Mouse (Mus musculus): ENCODE data around the gene Plppr4. TPM values are rescaled to one million over a fixed set of nuclear protein-coding genes. Genes with fewer than 3 reads are reported as not detected.

Plppr4 gene
- polyA plus RNA-seq, 1 experiment from 2014 or later = 19.2 TPM

- no peak for DNase-seq (ENCODE audit: low spot score)
- no peak for ATAC-seq (ENCODE audit: low FRiP score)
- H3K27me3 ChIP-seq (ENCODE audit: control insufficient read depth, insufficient read depth, low read length) = no peaks in the 10 kb centered on the region
- no peak overlapping the region for H3K4me2 ChIP-seq (replicated peaks)
- no peaks in the 10 kb centered on the region for H3K9me3 ChIP-seq (ENCODE audit: control insufficient read depth, low read length)
- H3K9ac ChIP-seq = no peak overlapping the region
- H3K4me3 ChIP-seq (replicated peaks; ENCODE audit: low read length) = no peak overlapping the region
- H3K36me3 ChIP-seq (replicated peaks; ENCODE audit: control insufficient read depth, insufficient read depth) = no peaks in the 10 kb centered on the region
- no peak overlapping the region for H3K27ac ChIP-seq
- 94% methylated on average over 10 of the region's 10 CpGs for WGBS
- H3K4me1 ChIP-seq (replicated peaks; ENCODE audit: control insufficient read depth, insufficient read depth, low read length) = no peaks in the 10 kb centered on the region
Observed at GRCm38 (mm10) chr3:117331502-117331901, 29.2 kb downstream of the Plppr4 start.

- Histone ChIP-seq H3K9me3 (ENCODE audit: control insufficient read depth, low read length) (no peaks in the 10 kb centered on the region), H3K4me3 (replicated peaks; ENCODE audit: low read length) (no peak overlapping the region), H3K36me3 (replicated peaks; ENCODE audit: control insufficient read depth, insufficient read depth) (no peaks in the 10 kb centered on the region), H3K27me3 (ENCODE audit: control insufficient read depth, insufficient read depth, low read length) (no peaks in the 10 kb centered on the region), H3K4me2 (replicated peaks) (no peak overlapping the region), H3K27ac (no peak overlapping the region), H3K9ac (no peak overlapping the region), H3K4me1 (replicated peaks; ENCODE audit: control insufficient read depth, insufficient read depth, low read length) (no peaks in the 10 kb centered on the region)
- ATAC-seq (ENCODE audit: low FRiP score) = no peak
- DNase-seq (ENCODE audit: low spot score) = no peak
- WGBS = 87% methylated on average over 6 of the region's 6 CpGs
Observed at GRCm38 (mm10) chr3:117329485-117329884, 31.2 kb downstream of the Plppr4 start.

- H3K27me3 ChIP-seq (ENCODE audit: control insufficient read depth, insufficient read depth, low read length) = no peaks in the 10 kb centered on the region
- H3K4me3 ChIP-seq (replicated peaks; ENCODE audit: low read length) = no peak overlapping the region
- no peaks in the 10 kb centered on the region; the same call in 1 of the 2 replicates for H3K36me3 ChIP-seq (replicated peaks; ENCODE audit: control insufficient read depth, insufficient read depth)
- H3K4me2 ChIP-seq (replicated peaks) = no peak overlapping the region
- H3K9me3 ChIP-seq (ENCODE audit: control insufficient read depth, low read length) = no peaks in the 10 kb centered on the region
- ATAC-seq (ENCODE audit: low FRiP score) (no peak), DNase-seq (ENCODE audit: low spot score) (no peak)
- no peak overlapping the region for H3K27ac ChIP-seq
- no peaks in the 10 kb centered on the region for H3K4me1 ChIP-seq (replicated peaks; ENCODE audit: control insufficient read depth, insufficient read depth, low read length)
- 94% methylated on average over 5 of the region's 5 CpGs for WGBS
- no peak overlapping the region for H3K9ac ChIP-seq
Observed at GRCm38 (mm10) chr3:117326551-117326950, 34.1 kb downstream of the Plppr4 start.

- Histone ChIP-seq H3K9me3 (ENCODE audit: control insufficient read depth, low read length) (no peaks in the 10 kb centered on the region), H3K9ac (no peak overlapping the region), H3K4me2 (replicated peaks) (no peak overlapping the region), H3K4me1 (replicated peaks; ENCODE audit: control insufficient read depth, insufficient read depth, low read length) (no peaks in the 10 kb centered on the region), H3K4me3 (replicated peaks; ENCODE audit: low read length) (no peak overlapping the region), H3K27me3 (ENCODE audit: control insufficient read depth, insufficient read depth, low read length) (no peaks in the 10 kb centered on the region), H3K27ac (no peak overlapping the region), H3K36me3 (replicated peaks; ENCODE audit: control insufficient read depth, insufficient read depth) (no peaks in the 10 kb centered on the region; the same call in 1 of the 2 replicates)
- no peak for DNase-seq (ENCODE audit: low spot score)
- ATAC-seq (ENCODE audit: low FRiP score) = no peak
- WGBS = 95% methylated on average over 3 of the region's 3 CpGs
Observed at GRCm38 (mm10) chr3:117319671-117320070, 41.0 kb downstream of the Plppr4 start.

GRCm38 (mm10) chr3:117313339-117313738 is 47.3 kb downstream of the Plppr4 start:
- Histone ChIP-seq H3K4me1 (replicated peaks; ENCODE audit: control insufficient read depth, insufficient read depth, low read length) (no peaks in the 10 kb centered on the region), H3K4me3 (replicated peaks; ENCODE audit: low read length) (no peak overlapping the region), H3K9me3 (ENCODE audit: control insufficient read depth, low read length) (no peaks in the 10 kb centered on the region), H3K27ac (no peak overlapping the region), H3K36me3 (replicated peaks; ENCODE audit: control insufficient read depth, insufficient read depth) (no peaks in the 10 kb centered on the region), H3K4me2 (replicated peaks) (no peak overlapping the region), H3K27me3 (ENCODE audit: control insufficient read depth, insufficient read depth, low read length) (no peaks in the 10 kb centered on the region), H3K9ac (no peak overlapping the region)
- ATAC-seq (ENCODE audit: low FRiP score) = no peak
- 95% methylated on average over 4 of the region's 4 CpGs for WGBS
- no peak for DNase-seq (ENCODE audit: low spot score)

GRCm38 (mm10) chr3:117312097-117312496 is 48.6 kb downstream of the Plppr4 start:
- no peaks in the 10 kb centered on the region for H3K36me3 ChIP-seq (replicated peaks; ENCODE audit: control insufficient read depth, insufficient read depth)
- no peaks in the 10 kb centered on the region for H3K4me1 ChIP-seq (replicated peaks; ENCODE audit: control insufficient read depth, insufficient read depth, low read length)
- no peak overlapping the region for H3K9ac ChIP-seq
- ATAC-seq (ENCODE audit: low FRiP score) = no peak
- DNase-seq (ENCODE audit: low spot score) = no peak
- H3K9me3 ChIP-seq (ENCODE audit: control insufficient read depth, low read length) = no peaks in the 10 kb centered on the region
- no peak overlapping the region for H3K27ac ChIP-seq
- 96% methylated on average over 7 of the region's 7 CpGs for WGBS
- no peak overlapping the region for H3K4me2 ChIP-seq (replicated peaks)
- no peak overlapping the region for H3K4me3 ChIP-seq (replicated peaks; ENCODE audit: low read length)
- no peaks in the 10 kb centered on the region for H3K27me3 ChIP-seq (ENCODE audit: control insufficient read depth, insufficient read depth, low read length)

- no peaks in the 10 kb centered on the region for H3K27me3 ChIP-seq (ENCODE audit: control insufficient read depth, insufficient read depth, low read length)
- H3K4me1 ChIP-seq (replicated peaks; ENCODE audit: control insufficient read depth, insufficient read depth, low read length) = no peaks in the 10 kb centered on the region
- no peak overlapping the region for H3K9ac ChIP-seq
- DNase-seq (ENCODE audit: low spot score) (no peak), ATAC-seq (ENCODE audit: low FRiP score) (no peak)
- WGBS = 91% methylated on average over 2 of the region's 2 CpGs
- H3K36me3 ChIP-seq (replicated peaks; ENCODE audit: control insufficient read depth, insufficient read depth) = no peaks in the 10 kb centered on the region
- no peak overlapping the region for H3K4me3 ChIP-seq (replicated peaks; ENCODE audit: low read length)
- H3K9me3 ChIP-seq (ENCODE audit: control insufficient read depth, low read length) = no peaks in the 10 kb centered on the region
- no peak overlapping the region for H3K4me2 ChIP-seq (replicated peaks)
- H3K27ac ChIP-seq = no peak overlapping the region
Observed at GRCm38 (mm10) chr3:117310801-117311368, 49.8 kb downstream of the Plppr4 start.

- no peak for DNase-seq (ENCODE audit: low spot score)
- H3K36me3 ChIP-seq (replicated peaks; ENCODE audit: control insufficient read depth, insufficient read depth) = no peaks in the 10 kb centered on the region
- H3K9ac ChIP-seq = no peak overlapping the region
- H3K9me3 ChIP-seq (ENCODE audit: control insufficient read depth, low read length) = no peaks in the 10 kb centered on the region
- no peaks in the 10 kb centered on the region for H3K27me3 ChIP-seq (ENCODE audit: control insufficient read depth, insufficient read depth, low read length)
- no peak for ATAC-seq (ENCODE audit: low FRiP score)
- WGBS = 89% methylated on average over 3 of the region's 3 CpGs
- H3K4me3 ChIP-seq (replicated peaks; ENCODE audit: low read length) = no peak overlapping the region
- H3K27ac ChIP-seq = no peak overlapping the region
- no peaks in the 10 kb centered on the region for H3K4me1 ChIP-seq (replicated peaks; ENCODE audit: control insufficient read depth, insufficient read depth, low read length)
- no peak overlapping the region for H3K4me2 ChIP-seq (replicated peaks)
Observed at GRCm38 (mm10) chr3:117309580-117309910, 51.1 kb downstream of the Plppr4 start.

GRCm38 (mm10) chr3:117308895-117309579 is 51.6 kb downstream of the Plppr4 start:
- ATAC-seq (ENCODE audit: low FRiP score) = no peak
- H3K9me3 ChIP-seq (ENCODE audit: control insufficient read depth, low read length) = no peaks in the 10 kb centered on the region
- H3K4me1 ChIP-seq (replicated peaks; ENCODE audit: control insufficient read depth, insufficient read depth, low read length) = no peaks in the 10 kb centered on the region
- H3K9ac ChIP-seq = no peak overlapping the region
- H3K27ac ChIP-seq = no peak overlapping the region
- H3K27me3 ChIP-seq (ENCODE audit: control insufficient read depth, insufficient read depth, low read length) = no peaks in the 10 kb centered on the region
- H3K4me3 ChIP-seq (replicated peaks; ENCODE audit: low read length) = no peak overlapping the region
- no peak overlapping the region for H3K4me2 ChIP-seq (replicated peaks)
- no peak for DNase-seq (ENCODE audit: low spot score)
- 95% methylated on average over 3 of the region's 3 CpGs for WGBS
- no peaks in the 10 kb centered on the region for H3K36me3 ChIP-seq (replicated peaks; ENCODE audit: control insufficient read depth, insufficient read depth)

GRCm38 (mm10) chr3:117307555-117307954 is 53.1 kb downstream of the Plppr4 start:
- ATAC-seq (ENCODE audit: low FRiP score) (no peak), DNase-seq (ENCODE audit: low spot score) (no peak)
- H3K9ac ChIP-seq = no peak overlapping the region
- H3K4me2 ChIP-seq (replicated peaks) = no peak overlapping the region
- H3K4me1 ChIP-seq (replicated peaks; ENCODE audit: control insufficient read depth, insufficient read depth, low read length) = no peaks in the 10 kb centered on the region
- no peaks in the 10 kb centered on the region for H3K36me3 ChIP-seq (replicated peaks; ENCODE audit: control insufficient read depth, insufficient read depth)
- no peak overlapping the region for H3K4me3 ChIP-seq (replicated peaks; ENCODE audit: low read length)
- H3K9me3 ChIP-seq (ENCODE audit: control insufficient read depth, low read length) = no peaks in the 10 kb centered on the region
- no peak overlapping the region for H3K27ac ChIP-seq
- 95% methylated on average over 4 of the region's 4 CpGs for WGBS
- no peaks in the 10 kb centered on the region for H3K27me3 ChIP-seq (ENCODE audit: control insufficient read depth, insufficient read depth, low read length)
